Mouse (Mus musculus) cerebellum, adult 2 months (tissue): Measurements from ENCODE around the gene Pnliprp1.

ENCODE experiments used
- CTCF ChIP-seq: fragments of 200-500 bp; IDR thresholded peaks from 2 replicates; pipeline ENCODE4 v1.5.1; 2011; ENCODE audit warnings: low read depth, mild to moderate bottlenecking, control low read depth, low read length, moderate library complexity, borderline replicate concordance; ENCODE audit not compliant: insufficient read depth
- POLR2A ChIP-seq: fragments of 200-500 bp; IDR thresholded peaks from 2 replicates; pipeline ENCODE4 v1.6.1; 2011; ENCODE audit warnings: low read length, control low read depth, borderline replicate concordance; ENCODE audit not compliant: insufficient read depth

DNA sequence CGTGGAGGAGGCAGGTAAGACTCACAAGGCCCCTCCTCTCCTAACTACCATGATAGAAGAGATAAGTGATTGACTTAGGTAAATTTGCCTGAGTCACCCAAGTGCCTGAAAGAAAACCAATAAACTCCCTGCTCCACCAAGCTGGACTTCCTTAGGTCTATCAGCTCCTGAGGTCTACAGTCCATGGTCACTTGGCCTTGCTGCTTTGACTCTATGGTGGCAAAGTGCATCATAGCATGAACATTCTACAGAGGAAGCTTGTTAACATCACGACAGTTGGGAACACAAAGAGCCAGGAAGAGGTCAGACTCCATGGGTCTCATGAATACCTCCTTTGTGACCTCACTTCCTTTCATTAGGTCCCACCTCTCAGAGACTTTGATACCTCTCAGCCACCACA, 22.8 kb downstream of the Pnliprp1 start:
- TF ChIP-seq CTCF, result no peak
- TF ChIP-seq POLR2A, result no peak
